Mouse (Mus musculus): ENCODE data around the gene Xpot.

DNA sequence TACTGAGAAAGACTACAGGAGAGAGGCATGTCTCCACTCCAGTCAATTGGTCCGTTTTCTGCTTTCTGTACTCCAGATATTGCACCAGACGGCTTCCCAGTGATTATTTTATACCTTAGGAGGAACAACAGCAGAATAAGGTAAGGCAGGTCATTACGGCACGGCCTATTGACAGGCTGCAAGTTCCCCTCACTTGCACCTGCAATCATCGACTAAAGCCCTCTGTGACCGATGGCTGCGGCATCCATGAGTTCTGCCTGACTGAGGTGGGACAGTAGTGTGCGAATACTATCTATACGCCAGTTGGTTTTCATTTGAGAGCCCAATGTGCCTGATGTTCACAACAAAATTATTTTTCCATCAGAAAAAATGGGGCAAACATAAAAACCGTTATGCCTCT is 58.1 kb downstream of the Xpot start:
- TF ChIP-seq CTCF (IDR thresholded peaks at IDR 0.05; ENCODE audit: low read depth, low read length) (no peak), POLR2A (IDR thresholded peaks at IDR 0.05; ENCODE audit: borderline replicate concordance, low read depth, low read length) (no peak)

Measured in bone marrow macrophage, adult 2 months (primary cell).